Mouse (Mus musculus): ENCODE measurements at regions not wholly inside any gene's neighbourhood (a gene's known extent, or its start where the extent isn't known, plus 50 kb on each side); places are given as distances from the start of the nearest gene placed in this dataset.

GRCm38 (mm10) chr5:75805011-75805410, 173.2 kb downstream of the Kdr start:
- no peak overlapping the region for H3K4me3 ChIP-seq (ENCODE audit: low read depth, low read length)
- H3K36me3 ChIP-seq (replicated peaks; ENCODE audit: control insufficient read depth, insufficient read depth, low read depth, low read length) = no peaks in the 10 kb centered on the region
- H3K9ac ChIP-seq (replicated peaks; ENCODE audit: low read length) = no peak overlapping the region
- DNase-seq (ENCODE audit: low spot score) (no peak), ATAC-seq (replicated peaks; ENCODE audit: insufficient number of reproducible peaks, low FRiP score, low TSS enrichment, low read depth) (no peak)
- H3K27ac ChIP-seq (replicated peaks; ENCODE audit: low read depth, low read length) = no peak overlapping the region
- H3K27me3 ChIP-seq (ENCODE audit: control insufficient read depth, insufficient read depth, low read length) = no peaks in the 10 kb centered on the region
- WGBS = 74% methylated on average over 2 of the region's 2 CpGs
- no peaks in the 10 kb centered on the region for H3K9me3 ChIP-seq (replicated peaks; ENCODE audit: control insufficient read depth, low read length)
- H3K4me1 ChIP-seq (ENCODE audit: control insufficient read depth, insufficient read depth, low read length) = no peaks in the 10 kb centered on the region
- H3K4me2 ChIP-seq (ENCODE audit: low read depth, low read length) = no peak overlapping the region

GRCm38 (mm10) chr5:75804340-75804739, 173.9 kb downstream of the Kdr start:
- no peak overlapping the region for H3K27ac ChIP-seq (replicated peaks; ENCODE audit: low read depth, low read length)
- no peaks in the 10 kb centered on the region for H3K36me3 ChIP-seq (replicated peaks; ENCODE audit: control insufficient read depth, insufficient read depth, low read depth, low read length)
- 83% methylated on average over 2 of the region's 2 CpGs for WGBS
- DNase-seq (ENCODE audit: low spot score) = no peak
- no peaks in the 10 kb centered on the region for H3K4me1 ChIP-seq (ENCODE audit: control insufficient read depth, insufficient read depth, low read length)
- H3K27me3 ChIP-seq (ENCODE audit: control insufficient read depth, insufficient read depth, low read length) = no peaks in the 10 kb centered on the region
- no peak overlapping the region for H3K9ac ChIP-seq (replicated peaks; ENCODE audit: low read length)
- no peak overlapping the region for H3K4me3 ChIP-seq (ENCODE audit: low read depth, low read length)
- no peak overlapping the region for H3K4me2 ChIP-seq (ENCODE audit: low read depth, low read length)
- no peak for ATAC-seq (replicated peaks; ENCODE audit: insufficient number of reproducible peaks, low FRiP score, low TSS enrichment, low read depth)
- H3K9me3 ChIP-seq (replicated peaks; ENCODE audit: control insufficient read depth, low read length) = no peaks in the 10 kb centered on the region

- H3K4me1 ChIP-seq (ENCODE audit: control insufficient read depth, insufficient read depth, low read length) = no peaks in the 10 kb centered on the region
- no peak for DNase-seq (ENCODE audit: low spot score)
- no peak for ATAC-seq (replicated peaks; ENCODE audit: insufficient number of reproducible peaks, low FRiP score, low TSS enrichment, low read depth)
- no peaks in the 10 kb centered on the region for H3K27me3 ChIP-seq (ENCODE audit: control insufficient read depth, insufficient read depth, low read length)
- no peak overlapping the region for H3K9ac ChIP-seq (replicated peaks; ENCODE audit: low read length)
- no peak overlapping the region for H3K4me2 ChIP-seq (ENCODE audit: low read depth, low read length)
- no peaks in the 10 kb centered on the region for H3K9me3 ChIP-seq (replicated peaks; ENCODE audit: control insufficient read depth, low read length)
- no peak overlapping the region for H3K27ac ChIP-seq (replicated peaks; ENCODE audit: low read depth, low read length)
- 96% methylated on average over 2 of the region's 2 CpGs for WGBS
- no peaks in the 10 kb centered on the region for H3K36me3 ChIP-seq (replicated peaks; ENCODE audit: control insufficient read depth, insufficient read depth, low read depth, low read length)
- H3K4me3 ChIP-seq (ENCODE audit: low read depth, low read length) = no peak overlapping the region
Measured at GRCm38 (mm10) chr5:75803012-75803411, 175.2 kb downstream of the Kdr start.

- Histone ChIP-seq H3K9me3 (replicated peaks; ENCODE audit: control insufficient read depth, low read length) (no peaks in the 10 kb centered on the region), H3K4me3 (ENCODE audit: low read depth, low read length) (no peak overlapping the region), H3K27ac (replicated peaks; ENCODE audit: low read depth, low read length) (no peak overlapping the region), H3K9ac (replicated peaks; ENCODE audit: low read length) (no peak overlapping the region), H3K27me3 (ENCODE audit: control insufficient read depth, insufficient read depth, low read length) (no peaks in the 10 kb centered on the region), H3K36me3 (replicated peaks; ENCODE audit: control insufficient read depth, insufficient read depth, low read depth, low read length) (no peaks in the 10 kb centered on the region), H3K4me2 (ENCODE audit: low read depth, low read length) (no peak overlapping the region), H3K4me1 (ENCODE audit: control insufficient read depth, insufficient read depth, low read length) (no peaks in the 10 kb centered on the region)
- ATAC-seq (replicated peaks; ENCODE audit: insufficient number of reproducible peaks, low FRiP score, low TSS enrichment, low read depth) (no peak), DNase-seq (ENCODE audit: low spot score) (no peak)
- 78% methylated on average over 18 of the region's 18 CpGs for WGBS
Measured at GRCm38 (mm10) chr5:75800040-75800989, 177.9 kb downstream of the Kdr start.

GRCm38 (mm10) chr5:75799627-75800026, 178.6 kb downstream of the Kdr start:
- no peak overlapping the region for H3K4me2 ChIP-seq (ENCODE audit: low read depth, low read length)
- H3K27ac ChIP-seq (replicated peaks; ENCODE audit: low read depth, low read length) = no peak overlapping the region
- H3K36me3 ChIP-seq (replicated peaks; ENCODE audit: control insufficient read depth, insufficient read depth, low read depth, low read length) = no peaks in the 10 kb centered on the region
- no peaks in the 10 kb centered on the region for H3K4me1 ChIP-seq (ENCODE audit: control insufficient read depth, insufficient read depth, low read length)
- H3K9me3 ChIP-seq (replicated peaks; ENCODE audit: control insufficient read depth, low read length) = no peaks in the 10 kb centered on the region
- DNase-seq (ENCODE audit: low spot score) (no peak), ATAC-seq (replicated peaks; ENCODE audit: insufficient number of reproducible peaks, low FRiP score, low TSS enrichment, low read depth) (no peak)
- 82% methylated on average over 4 of the region's 4 CpGs for WGBS
- no peak overlapping the region for H3K4me3 ChIP-seq (ENCODE audit: low read depth, low read length)
- no peaks in the 10 kb centered on the region for H3K27me3 ChIP-seq (ENCODE audit: control insufficient read depth, insufficient read depth, low read length)
- no peak overlapping the region for H3K9ac ChIP-seq (replicated peaks; ENCODE audit: low read length)

DNA sequence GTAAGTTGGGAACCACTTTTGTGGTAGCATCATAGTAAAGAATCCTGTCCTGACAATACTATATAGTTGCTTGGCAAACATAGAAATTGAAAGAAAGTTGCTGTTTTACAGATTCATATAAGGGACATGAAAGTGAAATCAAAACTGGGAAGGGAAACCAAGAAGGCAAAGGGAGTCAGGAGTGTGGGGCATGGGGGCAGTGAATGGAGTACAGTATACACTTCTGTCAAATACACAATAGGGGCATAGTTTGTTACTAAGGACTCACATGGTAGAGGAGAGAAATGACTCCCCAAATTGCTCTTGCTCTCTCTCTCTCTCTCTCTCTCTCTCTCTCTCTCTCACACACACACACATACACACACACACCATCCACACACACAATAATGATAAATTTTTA, 185.1 kb downstream of the Kdr start:
- no peak overlapping the region for H3K27ac ChIP-seq (replicated peaks; ENCODE audit: low read depth, low read length)
- no peak for ATAC-seq (replicated peaks; ENCODE audit: insufficient number of reproducible peaks, low FRiP score, low TSS enrichment, low read depth)
- H3K4me2 ChIP-seq (ENCODE audit: low read depth, low read length) = no peak overlapping the region
- no peaks in the 10 kb centered on the region for H3K9me3 ChIP-seq (replicated peaks; ENCODE audit: control insufficient read depth, low read length)
- no peaks in the 10 kb centered on the region for H3K36me3 ChIP-seq (replicated peaks; ENCODE audit: control insufficient read depth, insufficient read depth, low read depth, low read length)
- H3K4me1 ChIP-seq (ENCODE audit: control insufficient read depth, insufficient read depth, low read length) = no peaks in the 10 kb centered on the region
- H3K27me3 ChIP-seq (ENCODE audit: control insufficient read depth, insufficient read depth, low read length) = no peaks in the 10 kb centered on the region
- no peak overlapping the region for H3K9ac ChIP-seq (replicated peaks; ENCODE audit: low read length)
- H3K4me3 ChIP-seq (ENCODE audit: low read depth, low read length) = no peak overlapping the region
- no peak for DNase-seq (ENCODE audit: low spot score)

- DNase-seq (ENCODE audit: low spot score) (no peak), ATAC-seq (replicated peaks; ENCODE audit: insufficient number of reproducible peaks, low FRiP score, low TSS enrichment, low read depth) (no peak)
- Histone ChIP-seq H3K36me3 (replicated peaks; ENCODE audit: control insufficient read depth, insufficient read depth, low read depth, low read length) (no peaks in the 10 kb centered on the region), H3K9me3 (replicated peaks; ENCODE audit: control insufficient read depth, low read length) (no peaks in the 10 kb centered on the region), H3K9ac (replicated peaks; ENCODE audit: low read length) (no peak overlapping the region), H3K27me3 (ENCODE audit: control insufficient read depth, insufficient read depth, low read length) (no peaks in the 10 kb centered on the region), H3K4me1 (ENCODE audit: control insufficient read depth, insufficient read depth, low read length) (no peaks in the 10 kb centered on the region), H3K4me2 (ENCODE audit: low read depth, low read length) (no peak overlapping the region), H3K27ac (replicated peaks; ENCODE audit: low read depth, low read length) (no peak overlapping the region), H3K4me3 (ENCODE audit: low read depth, low read length) (no peak overlapping the region)
- 91% methylated on average over 8 of the region's 8 CpGs for WGBS
Measured at GRCm38 (mm10) chr5:75791738-75792137, 186.5 kb downstream of the Kdr start.

- Histone ChIP-seq H3K4me3 (ENCODE audit: low read depth, low read length) (no peak overlapping the region), H3K27ac (replicated peaks; ENCODE audit: low read depth, low read length) (no peak overlapping the region), H3K9ac (replicated peaks; ENCODE audit: low read length) (no peak overlapping the region), H3K27me3 (ENCODE audit: control insufficient read depth, insufficient read depth, low read length) (no peaks in the 10 kb centered on the region), H3K4me2 (ENCODE audit: low read depth, low read length) (no peak overlapping the region), H3K4me1 (ENCODE audit: control insufficient read depth, insufficient read depth, low read length) (no peaks in the 10 kb centered on the region), H3K9me3 (replicated peaks; ENCODE audit: control insufficient read depth, low read length) (no peaks in the 10 kb centered on the region), H3K36me3 (replicated peaks; ENCODE audit: control insufficient read depth, insufficient read depth, low read depth, low read length) (no peaks in the 10 kb centered on the region)
- 46% methylated on average over 3 of the region's 3 CpGs for WGBS
- DNase-seq (ENCODE audit: low spot score) (no peak), ATAC-seq (replicated peaks; ENCODE audit: insufficient number of reproducible peaks, low FRiP score, low TSS enrichment, low read depth) (no peak)
Measured at GRCm38 (mm10) chr5:75788087-75788486, 190.2 kb downstream of the Kdr start.
